9 mouse cellular contexts compared by ENCODE assay signal in the genomic region with DNA sequence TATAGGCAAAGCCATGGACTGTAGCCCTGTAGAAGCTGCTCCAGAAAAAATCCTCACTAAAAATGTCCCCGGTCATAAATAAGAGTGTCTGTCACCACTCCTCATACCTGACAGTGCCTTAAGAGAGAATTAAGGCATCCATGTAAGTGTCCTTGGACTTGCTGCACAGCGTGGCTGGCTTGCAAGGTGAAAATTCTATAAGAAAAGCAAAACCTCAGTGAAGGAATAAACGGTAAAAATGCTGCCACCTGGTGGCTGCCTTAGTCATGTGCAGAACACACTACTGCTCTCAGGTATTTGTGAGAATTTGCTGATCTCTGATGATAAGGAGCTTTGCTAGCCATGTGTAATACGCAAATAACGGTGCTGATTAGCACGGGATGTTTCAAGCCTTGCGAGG.
DNase-seq lines count a peak whose midpoint lies in the region; TF ChIP-seq lines count a peak whose summit lies in the region.
"Had no signal": no experiment of that assay in that cellular context is flagged by ENCODE, and none has a peak within 500 bp of the region (broad histone marks: within the 10 kb centered on the region; RNA-seq: fewer than 3 reads in every experiment).

No protein-coding gene starts in this region.

- DNase-seq in heart, postnatal 14 days: peak; percentile 12 to 50
- no peak for DNase-seq in heart, embryonic 10.5 days (ENCODE audit: low spot score)
- peak; percentile 34 for DNase-seq in ES-E14 (ENCODE audit: low read depth, low spot score)
- peak; percentile 74 to 81 for DNase-seq in cerebellum, adult 18-20 months
- DNase-seq in frontal cortex, postnatal 10 days (ENCODE audit: low spot score in 2 of 2): peak; percentile 25 to 59
- DNase-seq in layer of hippocampus, adult 9-10 months (ENCODE audit: low spot score): peak; percentile 25
- peak; percentile 73 for DNase-seq in mesoderm, embryonic 11.5 days (ENCODE audit: low read depth, low spot score)
- DNase-seq in telencephalon, adult 2 months (ENCODE audit: low read depth, low spot score): peak; percentile 62

- no peaks in the 10 kb centered on the region for H3K27me3 ChIP-seq in heart, embryonic 10.5 days (ENCODE audit: insufficient read depth, poor library complexity, severe bottlenecking)
- H3K27me3 ChIP-seq: lung, embryonic 15.5 days had no signal

- WGBS in heart, embryonic 10.5 days: 33% methylated on average over 7 of the region's 7 CpGs

- H3K36me3 ChIP-seq in heart, embryonic 10.5 days: no peaks in the 10 kb centered on the region
- H3K36me3 ChIP-seq in ES-E14 (ENCODE audit: control insufficient read depth, insufficient read depth, low read length, poor library complexity, severe bottlenecking): no peaks in the 10 kb centered on the region
- H3K36me3 ChIP-seq: lung, embryonic 15.5 days had no signal

- H3K9me3 ChIP-seq in heart, embryonic 10.5 days: no peaks in the 10 kb centered on the region
- H3K9me3 ChIP-seq in ES-E14 (ENCODE audit: control insufficient read depth, insufficient read depth, low read depth, low read length): no peaks in the 10 kb centered on the region
- H3K9me3 ChIP-seq: lung, embryonic 15.5 days had no signal

- no peak overlapping the region for H3K27ac ChIP-seq in heart, embryonic 10.5 days
- H3K27ac ChIP-seq in ES-E14 (ENCODE audit: insufficient read depth, low read depth, low read length, poor library complexity, severe bottlenecking): no peak overlapping the region
- H3K27ac ChIP-seq: lung, embryonic 15.5 days had no signal

- intact Hi-C loops in heart, postnatal 14 days (cut with DNase I): loop anchor here (5.0 kb wide), 1 partner anchor 538 kb away; no protein-coding TSS in a partner anchor

- in situ Hi-C loops in ES-E14 (cut with MboI; ENCODE audit: low sequenced_read_pairs in 2 of 2, unreplicated experiment in 2 of 2): no loop called here

- no peaks in the 10 kb centered on the region for H3K4me1 ChIP-seq in heart, embryonic 10.5 days
- no peaks in the 10 kb centered on the region for H3K4me1 ChIP-seq in ES-E14 (ENCODE audit: control insufficient read depth in 2 of 2, insufficient read depth in 2 of 2, low read length in 2 of 2, poor library complexity in 1 of 2)
- H3K4me1 ChIP-seq: lung, embryonic 15.5 days had no signal

- no peak overlapping the region for H3K4me3 ChIP-seq in heart, embryonic 10.5 days
- no peak overlapping the region for H3K4me3 ChIP-seq in ES-E14 (ENCODE audit: insufficient read depth in 1 of 2, low read depth in 1 of 2, low read length in 2 of 2, poor library complexity in 1 of 2, severe bottlenecking in 1 of 2)
- H3K4me3 ChIP-seq: lung, embryonic 15.5 days had no signal

- no peak overlapping the region for H3K9ac ChIP-seq in ES-E14 (ENCODE audit: insufficient read depth, low read depth, low read length, poor library complexity, severe bottlenecking)
- H3K9ac ChIP-seq: lung, embryonic 15.5 days had no signal

TF ChIP-seq in ES-E14, 5 proteins besides CTCF, POLR2A, EP300 and RAD21:
- TF ChIP-seq HCFC1 (IDR thresholded peaks at IDR 0.05; ENCODE audit: borderline replicate concordance, insufficient read depth, low read length): no peak
- TF ChIP-seq ZC3H11A (IDR thresholded peaks at IDR 0.05; ENCODE audit: borderline replicate concordance, low read depth, low read length): peak; percentile 50; the same call in 1 of the 2 replicates
